Mouse (Mus musculus) olfactory bulb, adult 2 months (tissue): ENCODE data around the gene Gm9918. TPM values are rescaled to one million over a fixed set of nuclear protein-coding genes. Genes with fewer than 3 reads are reported as not detected.
"Not testable (repeated sequence)": the region's sequence is repeated elsewhere in the genome, so short reads cannot be mapped to it uniquely, and the experiment has no call there.

Source experiments
- H3K27ac ChIP-seq: fragments of 200-500 bp; 2 replicates; pipeline ENCODE4 v1.5.1; 2012; ENCODE audit warnings: low read depth, low read length; ENCODE audit not compliant: insufficient read depth
- H3K4me1 ChIP-seq: fragments of 200-500 bp; 2 replicates; pipeline ENCODE4 v1.6.1; 2012; ENCODE audit warnings: low read length; ENCODE audit not compliant: control insufficient read depth, insufficient read depth
- H3K4me3 ChIP-seq: fragments of 200-500 bp; 2 replicates; pipeline ENCODE4 v1.5.1; 2012; ENCODE audit warnings: mild to moderate bottlenecking, low read depth, low read length, moderate library complexity; ENCODE audit not compliant: insufficient read depth
- CTCF ChIP-seq: fragments of 200-500 bp; IDR thresholded peaks from 2 replicates; pipeline ENCODE4 v1.5.1; 2012; ENCODE audit warnings: low read depth, mild to moderate bottlenecking, low read length, moderate library complexity; ENCODE audit not compliant: insufficient read depth
- POLR2A ChIP-seq: fragments of 200-500 bp; IDR thresholded peaks from 2 replicates; pipeline ENCODE4 v1.6.1; 2012; ENCODE audit warnings: mild to moderate bottlenecking, low read depth, low read length, moderate library complexity; ENCODE audit not compliant: insufficient read depth
- WGBS: fragments of 180-500 bp; shearing (Covaris S2); methylation state at CpG from one replicate; pipeline ENCODE4 v1.1.7; 2018; 5-methylcytosine and 5-hydroxymethylcytosine counted together
- polyA plus RNA-seq: library from polyadenylated mRNA; stranded (reverse); fragments of >200 nt; gene quantifications from 2 replicates; pipeline ENCODE4 v1.2.4, GENCODE M21; 2012; ENCODE audit warnings: low replicate concordance; ENCODE audit not compliant: missing spikeins, insufficient read depth, insufficient read length

The Gm9918 gene
- not detected in 2 replicates for polyA plus RNA-seq

DNA sequence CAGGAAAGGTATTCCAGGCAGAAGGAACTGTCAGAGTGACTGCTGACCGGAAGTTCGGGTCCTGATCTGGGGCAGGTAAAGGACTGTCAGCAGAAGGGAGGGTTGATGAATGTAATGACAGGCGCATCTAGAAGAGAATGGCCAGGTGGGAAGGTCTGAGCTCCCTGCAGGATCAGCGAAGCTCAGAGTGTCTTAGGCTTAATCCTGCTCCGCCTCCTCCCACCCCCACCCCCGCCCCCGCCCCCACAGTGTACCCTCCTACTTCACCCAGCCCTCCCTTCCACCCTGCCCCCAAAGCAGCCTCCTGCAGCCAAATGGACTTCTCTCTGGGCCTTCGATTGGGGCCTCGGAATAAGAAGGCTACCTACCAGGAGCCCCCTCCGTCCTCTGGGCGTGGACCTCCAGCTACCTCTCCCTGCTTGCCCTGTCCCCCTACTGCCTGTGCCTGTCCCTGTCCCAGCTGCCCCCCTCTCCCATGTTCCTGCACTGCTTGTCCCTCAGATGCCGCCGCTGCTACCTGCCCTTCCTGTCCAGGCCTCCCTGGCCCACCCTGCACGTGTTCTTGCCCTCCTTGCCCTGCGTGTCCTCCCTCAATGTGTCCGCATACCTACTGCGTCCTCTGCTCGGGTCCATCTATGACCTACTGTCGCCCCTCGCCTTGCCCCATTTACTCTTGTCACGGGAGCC, at the start of gene Gm9918:
Gm9918 (plus strand) TSS at position 290 of the 687 bp plus-strand sequence.
- Histone ChIP-seq H3K4me1 (no peaks in the 10 kb centered on the region), H3K27ac (no peak within 1 kb of the TSS), H3K4me3 (no peak within 1 kb of the TSS)
- WGBS = 29% methylated on average over 21 of the region's 21 CpGs
- no peak for TF ChIP-seq CTCF
- TF ChIP-seq POLR2A = no peak

DNA sequence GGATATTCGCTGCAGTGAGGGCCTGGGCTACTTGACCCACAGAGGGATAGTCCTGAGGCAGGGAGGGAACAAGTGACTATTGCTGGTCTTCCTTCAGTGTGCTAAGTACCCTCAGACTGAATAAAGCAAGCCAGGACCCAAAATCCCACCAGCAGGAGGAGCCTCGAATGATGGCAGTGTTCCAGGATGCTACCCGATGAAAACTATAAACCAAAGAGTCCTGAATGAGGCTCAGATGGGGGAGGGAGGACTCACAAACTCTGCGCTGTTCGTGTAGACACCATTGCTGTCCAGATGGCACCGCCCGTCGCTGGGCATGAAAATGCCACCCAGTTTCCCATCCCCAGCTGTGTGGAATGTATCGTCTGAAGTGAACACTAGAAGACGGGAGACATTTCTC, 48.0 kb upstream of the Gm9918 start:
- H3K4me1 ChIP-seq = peaks cover 11% of the 10 kb centered on the region
- WGBS = 51% methylated on average over 10 of the region's 10 CpGs
- H3K27ac ChIP-seq = no peak overlapping the region
- no peak overlapping the region for H3K4me3 ChIP-seq
- TF ChIP-seq POLR2A = no peak
- no peak for TF ChIP-seq CTCF

GRCm38 (mm10) chr15:102224186-102224991, 46.0 kb upstream of the Gm9918 start:
- TF ChIP-seq CTCF (peak; percentile 79), POLR2A (no peak)
- H3K4me3 ChIP-seq = peak overlapping the region; percentile 42
- 3% methylated on average over 43 of the region's 43 CpGs for WGBS
- no peak overlapping the region for H3K27ac ChIP-seq
- peaks cover 7% of the 10 kb centered on the region for H3K4me1 ChIP-seq

DNA sequence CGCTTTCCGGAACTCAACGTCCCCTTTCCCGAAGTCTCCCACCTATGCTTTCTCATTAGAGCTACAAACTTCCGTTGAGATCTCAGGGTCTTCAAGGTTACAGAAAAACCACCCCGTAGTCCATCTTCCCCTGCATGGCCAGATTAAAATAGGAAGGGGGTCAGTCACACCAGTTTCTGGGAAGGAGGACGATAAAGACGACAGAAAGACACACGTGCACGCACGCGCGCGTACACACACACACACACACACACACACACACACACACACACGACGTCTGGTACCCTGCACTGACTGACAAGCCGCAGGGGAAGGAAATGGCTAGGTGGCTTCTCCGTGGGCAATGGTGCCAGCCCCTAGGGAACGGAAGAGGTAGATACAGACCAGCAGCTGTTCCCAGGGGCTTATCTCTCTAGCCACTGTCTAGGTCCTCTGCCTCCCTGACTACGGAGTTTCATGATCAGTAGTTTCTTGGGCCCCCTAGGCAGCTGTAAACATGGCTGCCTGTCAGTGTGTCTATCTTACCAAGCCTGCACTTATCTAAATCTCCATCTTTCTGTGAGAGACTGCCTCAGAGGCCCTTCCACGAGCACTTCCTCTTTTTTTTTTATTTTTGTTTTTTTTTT, 45.3 kb upstream of the Gm9918 start:
- TF ChIP-seq POLR2A = no peak
- TF ChIP-seq CTCF = no peak
- no peak overlapping the region for H3K27ac ChIP-seq
- 27% methylated on average over 21 of the region's 21 CpGs for WGBS
- peak overlapping the region; percentile 42; the same call in 1 of the 2 replicates for H3K4me3 ChIP-seq
- peaks cover 7% of the 10 kb centered on the region for H3K4me1 ChIP-seq

DNA sequence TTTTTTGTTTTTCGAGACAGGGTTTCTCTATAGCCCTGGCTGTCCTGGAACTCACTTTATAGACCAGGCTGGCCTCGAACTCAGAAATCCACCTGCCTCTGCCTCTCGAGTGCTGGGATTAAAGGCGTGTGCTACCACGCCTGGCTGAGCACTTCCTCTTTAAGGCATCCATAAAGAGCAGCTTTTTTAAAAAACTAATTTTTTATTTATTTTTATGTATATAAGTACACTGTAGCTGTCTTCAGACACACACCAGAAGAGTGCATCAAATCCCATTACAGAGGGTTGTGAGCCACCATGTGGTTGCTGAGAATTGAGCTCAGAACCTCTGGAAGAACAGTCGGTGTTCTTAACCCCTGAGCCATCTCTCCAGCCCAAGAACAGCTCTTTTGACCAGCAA, 44.7 kb upstream of the Gm9918 start:
- not testable (repeated sequence) for H3K27ac ChIP-seq, H3K4me3 ChIP-seq, H3K4me1 ChIP-seq
- WGBS = 78% methylated on average over 6 of the region's 6 CpGs

DNA sequence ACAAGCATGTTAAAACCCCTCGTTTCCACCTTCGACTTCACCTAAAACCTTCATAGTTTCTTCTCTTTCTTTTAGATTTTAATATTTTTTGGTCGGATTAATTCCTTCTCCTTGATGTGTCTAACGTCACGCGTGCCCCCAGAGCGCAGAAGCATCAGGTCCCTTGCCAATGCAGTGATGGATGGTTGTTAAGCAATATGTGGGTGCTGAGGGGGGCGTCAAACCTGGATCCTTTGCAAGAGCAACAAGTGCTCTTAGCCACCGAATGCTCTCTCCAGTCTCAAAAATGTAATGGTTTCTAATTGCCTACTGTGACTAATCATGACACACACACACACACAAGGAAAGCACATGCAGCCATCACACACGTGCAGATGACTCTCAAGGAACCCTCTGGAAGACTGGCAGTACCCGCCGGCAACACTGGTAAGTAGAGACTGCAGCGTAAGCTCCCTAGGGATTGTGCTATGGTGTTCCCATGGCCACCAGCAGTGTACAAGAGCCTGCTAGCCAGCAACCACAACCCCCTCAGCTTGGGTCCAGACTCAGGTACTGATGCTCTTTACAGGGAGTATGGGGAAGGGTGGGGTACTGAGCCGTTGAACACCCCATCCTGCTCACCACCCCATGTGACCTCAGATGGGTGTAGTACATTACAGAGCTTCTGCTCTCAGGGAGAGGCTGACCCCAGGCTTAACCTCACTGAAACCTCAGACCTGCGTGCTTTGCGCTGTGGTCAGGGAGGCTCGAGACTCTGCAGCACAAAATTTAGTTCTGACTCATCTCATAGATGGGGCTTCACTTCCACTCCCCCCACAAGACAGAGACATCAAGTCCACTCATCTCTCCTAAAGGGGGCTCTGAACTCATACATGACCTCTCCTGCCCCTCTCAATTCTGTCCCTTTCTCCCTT, 39.7 kb upstream of the Gm9918 start:
- 84% methylated on average over 17 of the region's 17 CpGs for WGBS
- TF ChIP-seq CTCF (no peak), POLR2A (no peak)

DNA sequence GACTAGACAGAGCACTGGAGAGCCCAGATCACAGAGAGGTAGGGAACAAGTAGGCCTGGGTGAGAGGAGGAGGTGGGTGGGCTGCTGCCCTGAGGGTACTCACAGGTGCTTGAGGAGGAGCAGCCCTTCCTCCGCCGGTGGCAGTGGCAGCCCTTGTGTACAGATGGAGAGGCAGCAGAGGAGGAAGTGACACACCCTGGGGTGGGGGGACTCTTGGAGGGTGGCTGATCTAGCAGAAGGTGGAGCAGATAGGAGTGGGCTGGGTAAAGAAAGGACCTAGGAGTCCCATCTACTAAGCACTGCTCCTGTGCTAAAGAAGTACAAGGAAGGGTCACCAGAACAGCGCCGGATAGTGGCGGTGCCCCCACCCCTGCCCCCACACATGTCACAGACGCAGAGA, 38.6 kb upstream of the Gm9918 start, which contains the start of gene Itgb7:
Itgb7 (minus strand) TSS at position 197 of the 400 bp plus-strand sequence.
- H3K4me3 ChIP-seq = no peak within 1 kb of the TSS
- WGBS = 71% methylated on average over 6 of the region's 6 CpGs
- no peaks in the 10 kb centered on the region for H3K4me1 ChIP-seq
- H3K27ac ChIP-seq = no peak within 1 kb of the TSS
- TF ChIP-seq POLR2A (no peak), CTCF (no peak)

More for the DNA sequence above, 39.7 kb upstream of the Gm9918 start:
- no peak overlapping the region for H3K27ac ChIP-seq
- H3K4me3 ChIP-seq = no peak overlapping the region
- no peaks in the 10 kb centered on the region for H3K4me1 ChIP-seq

DNA sequence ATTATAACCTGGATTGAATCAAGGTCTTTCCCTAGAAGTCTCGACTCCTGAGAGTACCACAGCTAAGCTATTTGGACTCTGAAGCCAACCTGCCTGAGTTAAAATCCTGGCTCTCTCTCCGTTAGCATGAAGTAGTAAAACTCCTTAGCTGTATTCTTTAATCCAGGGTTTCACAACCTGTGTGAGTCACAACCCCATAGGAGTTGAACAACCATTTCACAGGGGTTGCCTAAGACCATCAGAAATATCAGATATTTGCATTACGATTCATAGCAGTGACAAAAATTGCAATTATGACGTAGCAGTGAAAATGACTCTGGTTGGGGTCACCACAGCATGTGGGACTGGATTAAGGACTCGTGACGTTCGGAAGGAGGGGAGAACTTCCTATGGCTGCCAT, 37.6 kb upstream of the Gm9918 start:
- Histone ChIP-seq H3K27ac (no peak overlapping the region), H3K4me3 (no peak overlapping the region), H3K4me1 (no peaks in the 10 kb centered on the region)
- 87% methylated on average over 7 of the region's 7 CpGs for WGBS
- TF ChIP-seq CTCF (no peak), POLR2A (no peak)
